Mouse (Mus musculus) left cerebral cortex, adult 2 months (tissue): ENCODE results near the gene Bod1. TPM values are rescaled to one million over a fixed set of nuclear protein-coding genes. Genes with fewer than 3 reads are reported as not detected.
A peak's percentile ranks its signal among the peaks of the same experiment; 100 is the strongest.

ENCODE experiments used
- DNase-seq, 2 experiments: peaks; one replicate each; pipeline ENCODE4 v3.0.0; 2021 to 2022; ENCODE audit warnings: low spot score in 2 of 2, mixed read lengths in 1 of 2; ENCODE audit errors: extremely low spot score in 1 of 2
- H3K27ac ChIP-seq: fragments of 200-600 bp; 2 replicates; pipeline ENCODE4 v1.8.1; 2022
- H3K4me3 ChIP-seq: fragments of 200-600 bp; 2 replicates; pipeline ENCODE4 v1.8.1; 2022
- CTCF ChIP-seq: fragments of 200-600 bp; IDR thresholded peaks from 2 replicates; pipeline ENCODE4 v1.8.1; 2022; ENCODE audit warnings: antibody characterized with exemption, mild to moderate bottlenecking, moderate library complexity
- intact Hi-C: fragments of 180-260 bp; cut with DNase I; formaldehyde crosslinking; loops from one replicate; pipeline ENCODE4 v1.15.1; 2025
- total RNA-seq, 2 experiments: library from RNA; stranded (reverse); gene quantifications; 2 replicates each; pipeline ENCODE4 v1.2.3; 2021

The Bod1 gene
- total RNA-seq, 2 experiments from 2014 or later = 100 to 101 TPM

DNA sequence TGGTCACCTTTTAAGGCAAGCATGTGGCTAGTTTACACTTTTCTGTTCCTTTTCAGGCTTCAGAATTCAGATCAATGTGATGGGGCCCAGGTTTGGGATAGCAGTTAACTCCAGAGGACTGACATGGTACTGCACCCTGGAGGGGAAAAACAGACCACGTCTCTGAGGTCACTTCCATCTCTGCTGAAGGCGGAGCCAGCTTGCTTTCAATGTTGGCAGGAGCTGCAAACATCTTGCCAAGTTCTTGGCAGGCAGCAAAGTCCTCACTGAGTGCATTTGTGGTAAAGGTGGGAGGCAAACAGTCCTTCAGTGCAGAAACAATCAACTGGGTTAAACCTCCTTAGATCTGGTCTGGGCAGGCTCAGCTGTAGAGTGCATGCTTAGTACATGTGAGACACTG lies 7.5 kb downstream of the Bod1 start:
- intact Hi-C loops = no loop called here
- TF ChIP-seq CTCF = peak; percentile 36
- DNase-seq = no peak

DNA sequence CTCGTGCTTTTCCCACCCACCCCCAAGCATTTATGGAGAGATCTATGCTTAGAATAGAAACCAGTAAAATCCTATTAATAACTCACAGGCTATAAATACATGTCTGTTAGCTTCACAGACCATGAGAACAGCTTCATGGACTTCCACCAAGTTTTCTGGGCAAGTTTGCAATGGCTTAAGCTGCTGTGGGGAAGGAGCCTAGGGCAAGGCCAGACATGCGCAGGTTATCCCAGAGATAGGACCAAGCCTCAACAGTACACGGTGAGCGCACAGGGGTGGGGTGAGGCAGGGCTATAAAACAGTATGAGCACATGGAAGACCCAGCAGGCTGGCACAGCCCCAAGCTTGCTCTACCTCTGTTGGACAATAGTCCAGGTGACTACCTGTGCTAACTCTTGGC lies 8.2 kb downstream of the Bod1 start:
- no peak for DNase-seq
- no peak for TF ChIP-seq CTCF
- Histone ChIP-seq H3K4me3 (no peak overlapping the region), H3K27ac (no peak overlapping the region)
- intact Hi-C loops = no loop called here

More for the DNA sequence above, 7.5 kb downstream of the Bod1 start:
- no peak overlapping the region for H3K27ac ChIP-seq
- no peak overlapping the region for H3K4me3 ChIP-seq

DNA sequence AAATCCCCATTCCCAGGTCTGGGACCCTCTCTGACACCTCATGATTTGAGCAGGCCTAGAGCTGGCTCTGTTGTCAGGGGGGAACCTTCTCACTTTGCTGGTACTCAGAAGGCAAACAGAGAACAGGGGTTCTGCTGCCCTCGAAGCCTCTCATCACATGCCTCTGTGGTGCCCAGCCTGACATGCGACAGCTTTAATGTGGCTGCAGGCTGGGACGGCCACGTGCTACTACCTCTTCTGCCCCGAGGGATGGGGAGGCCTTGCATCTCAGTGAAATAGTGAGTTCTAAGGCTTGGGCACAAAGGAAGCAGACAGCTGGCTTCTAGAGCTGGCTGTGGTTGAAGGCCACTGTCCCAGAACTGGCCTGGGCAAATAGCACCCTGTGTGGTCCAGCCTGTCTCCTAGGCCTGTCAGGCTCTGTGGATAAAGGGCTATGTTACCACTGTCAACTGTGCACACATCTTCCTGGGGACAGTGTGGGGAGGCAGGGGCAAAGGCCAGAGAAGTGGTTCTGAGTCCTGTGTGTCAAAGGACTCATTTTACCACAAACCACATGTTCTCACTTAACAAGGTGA lies 8.7 kb downstream of the Bod1 start:
- TF ChIP-seq CTCF = no peak
- Histone ChIP-seq H3K27ac (no peak overlapping the region), H3K4me3 (no peak overlapping the region)
- intact Hi-C loops = no loop called here
- DNase-seq = no peak

DNA sequence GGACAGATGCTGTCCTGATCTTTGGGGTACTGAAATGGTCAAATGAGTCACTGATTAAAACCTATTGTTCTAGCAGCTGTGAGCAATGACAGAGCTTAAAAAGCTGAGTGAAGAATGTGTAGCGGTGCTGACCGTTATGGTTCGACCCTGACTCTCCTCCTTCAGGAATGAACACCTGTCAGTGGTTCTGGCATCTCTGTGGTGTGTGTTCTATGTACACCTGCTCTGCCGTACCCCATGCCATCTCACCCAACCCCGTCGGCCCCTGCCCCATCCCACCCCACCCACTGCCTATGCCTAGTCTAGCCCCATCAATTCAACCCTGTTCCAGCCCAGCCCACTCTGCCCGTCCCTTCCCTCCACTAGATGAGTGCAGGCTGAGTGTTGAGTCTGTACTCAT lies 9.5 kb downstream of the Bod1 start:
- H3K4me3 ChIP-seq = no peak overlapping the region
- DNase-seq = no peak
- intact Hi-C loops = no loop called here
- no peak for TF ChIP-seq CTCF
- H3K27ac ChIP-seq = no peak overlapping the region

DNA sequence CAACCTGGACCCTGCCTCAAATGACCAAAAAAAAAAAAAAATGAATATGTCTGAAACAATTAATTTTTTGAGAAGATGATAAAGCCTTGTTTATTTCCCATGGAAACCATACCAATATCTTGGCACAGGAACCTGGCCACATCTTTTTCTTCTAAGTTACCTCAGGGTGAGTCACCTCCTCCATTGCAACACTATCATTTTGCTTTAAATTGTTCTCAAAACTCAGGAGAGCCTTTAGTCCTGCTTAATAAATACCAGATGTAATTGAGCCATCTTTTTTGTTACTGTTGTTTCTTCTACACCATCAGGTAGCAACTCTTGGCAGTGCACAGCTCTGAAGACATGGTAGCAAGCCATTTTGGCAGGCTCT lies 13.9 kb downstream of the Bod1 start:
- no peak for DNase-seq
- no peak for TF ChIP-seq CTCF
- intact Hi-C loops = no loop called here
- Histone ChIP-seq H3K4me3 (no peak overlapping the region), H3K27ac (no peak overlapping the region)

DNA sequence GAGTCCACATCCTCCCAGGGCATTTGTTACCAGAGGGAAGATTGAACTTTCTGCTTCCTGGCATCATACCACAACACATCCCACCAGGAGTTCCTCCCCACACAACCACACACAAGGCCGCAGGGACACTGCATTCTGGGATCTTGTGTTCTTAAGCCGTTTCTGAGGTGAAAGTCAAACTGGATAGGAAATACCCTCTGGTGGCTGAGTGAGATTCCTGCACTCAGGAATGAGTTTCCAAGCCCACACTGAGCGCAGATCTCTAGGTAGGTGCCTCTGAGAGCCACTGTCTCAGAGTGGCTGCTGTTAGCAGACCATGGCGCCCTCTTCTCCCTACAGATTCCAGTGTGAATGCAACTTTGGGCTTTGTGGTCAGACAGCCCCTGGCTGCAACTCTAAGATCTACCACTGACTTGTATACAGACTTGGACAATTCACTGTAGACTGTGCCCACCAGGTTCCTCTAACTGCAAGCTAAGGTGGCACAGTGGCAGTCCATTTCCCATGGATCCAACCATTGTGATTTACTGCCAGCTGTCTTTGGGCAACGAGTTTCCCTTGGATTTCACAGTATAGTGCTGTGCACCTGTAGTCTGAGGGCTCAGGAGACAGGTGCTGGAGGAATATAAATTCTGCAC lies 14.4 kb downstream of the Bod1 start:
- Histone ChIP-seq H3K4me3 (no peak overlapping the region), H3K27ac (no peak overlapping the region)
- no peak for DNase-seq
- peak; percentile 36 for TF ChIP-seq CTCF
- intact Hi-C loops = no loop called here

DNA sequence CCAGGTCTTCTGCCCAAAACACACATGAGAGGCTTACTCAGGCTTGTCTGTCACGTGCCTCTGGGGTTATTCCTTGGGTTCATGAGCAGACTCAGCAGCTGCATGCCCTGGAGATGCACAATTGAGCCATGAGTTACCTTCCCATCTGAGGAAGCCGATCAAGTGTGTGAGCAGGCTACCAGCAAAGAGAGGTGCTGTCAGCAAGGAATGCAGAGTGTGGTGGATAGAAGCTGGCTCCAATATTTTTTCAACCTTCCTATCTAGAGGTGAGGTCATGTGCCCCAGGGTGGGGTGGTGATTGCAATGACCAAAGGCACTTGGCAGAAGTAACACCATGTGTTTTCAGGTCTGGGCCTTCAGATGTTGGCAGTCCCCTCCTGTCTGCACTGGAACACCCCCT lies 22.2 kb downstream of the Bod1 start:
- no peak overlapping the region for H3K27ac ChIP-seq
- intact Hi-C loops = no loop called here

DNA sequence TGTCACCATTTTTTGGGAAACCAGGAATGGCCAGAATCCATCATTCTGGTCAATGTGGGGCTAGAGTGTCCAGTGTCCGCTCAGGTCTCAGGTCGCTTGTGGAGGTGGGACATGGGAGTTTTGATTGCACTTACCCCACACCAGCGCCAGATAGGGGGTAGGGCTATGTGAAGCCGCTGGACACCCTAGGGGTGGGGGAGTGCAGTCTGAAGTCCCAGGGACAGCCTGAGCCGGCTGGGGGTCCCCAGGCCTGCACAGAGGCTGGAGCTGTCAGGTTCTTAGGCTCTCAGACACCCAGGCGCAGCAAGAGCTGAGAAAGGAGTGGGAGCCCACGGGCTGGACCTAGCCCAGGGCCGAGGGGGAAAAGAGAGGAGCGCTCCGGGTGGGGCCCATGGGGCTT lies 24.4 kb downstream of the Bod1 start:
- no peak for DNase-seq
- no peak overlapping the region for H3K4me3 ChIP-seq
- no peak for TF ChIP-seq CTCF
- intact Hi-C loops = no loop called here
- no peak overlapping the region for H3K27ac ChIP-seq

More for the DNA sequence above, 22.2 kb downstream of the Bod1 start:
- TF ChIP-seq CTCF = no peak
- no peak for DNase-seq
- no peak overlapping the region for H3K4me3 ChIP-seq

DNA sequence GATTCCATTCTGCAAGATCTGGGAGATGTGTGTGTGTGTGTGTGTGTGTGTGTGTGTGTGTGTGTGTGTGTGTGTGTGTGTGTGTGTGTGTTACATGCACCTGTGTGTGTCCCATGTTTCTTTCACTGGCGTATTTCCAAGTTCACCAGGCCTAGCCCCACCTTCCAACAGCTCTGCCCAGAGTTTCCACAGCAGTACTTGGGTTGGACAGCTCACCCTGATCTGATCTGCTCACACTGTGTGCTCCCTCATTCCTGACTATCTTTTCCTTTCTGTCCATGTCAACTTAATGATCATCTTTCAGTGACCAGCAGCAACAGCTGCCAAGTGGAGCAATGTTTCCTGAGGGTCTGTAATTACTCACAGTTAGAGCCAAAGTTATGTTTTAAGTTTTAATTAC lies 25.1 kb downstream of the Bod1 start:
- Histone ChIP-seq H3K27ac (no peak overlapping the region), H3K4me3 (no peak overlapping the region)
- intact Hi-C loops = no loop called here
- DNase-seq = no peak
- no peak for TF ChIP-seq CTCF

DNA sequence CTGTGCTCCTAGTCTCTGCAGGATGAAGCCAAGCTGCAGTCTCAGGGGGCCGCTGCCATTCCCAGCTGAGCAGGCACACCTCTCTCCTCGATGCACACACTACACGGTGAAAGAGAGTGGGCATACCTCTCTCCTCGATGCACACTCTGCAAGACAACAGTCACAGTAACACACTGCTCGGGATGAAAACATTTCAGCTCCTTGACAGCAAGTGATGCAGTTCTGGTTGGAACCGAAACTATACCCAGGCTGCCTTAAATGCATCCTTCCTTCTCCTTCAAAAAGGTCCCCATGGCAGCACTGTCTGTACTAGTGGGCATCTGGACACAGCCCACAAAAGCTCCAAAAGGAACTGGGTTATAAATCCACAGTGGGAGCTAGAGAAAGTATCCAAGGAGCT lies 28.6 kb downstream of the Bod1 start:
- no peak for TF ChIP-seq CTCF
- H3K27ac ChIP-seq = no peak overlapping the region
- no peak overlapping the region for H3K4me3 ChIP-seq
- DNase-seq = no peak
- intact Hi-C loops = no loop called here

DNA sequence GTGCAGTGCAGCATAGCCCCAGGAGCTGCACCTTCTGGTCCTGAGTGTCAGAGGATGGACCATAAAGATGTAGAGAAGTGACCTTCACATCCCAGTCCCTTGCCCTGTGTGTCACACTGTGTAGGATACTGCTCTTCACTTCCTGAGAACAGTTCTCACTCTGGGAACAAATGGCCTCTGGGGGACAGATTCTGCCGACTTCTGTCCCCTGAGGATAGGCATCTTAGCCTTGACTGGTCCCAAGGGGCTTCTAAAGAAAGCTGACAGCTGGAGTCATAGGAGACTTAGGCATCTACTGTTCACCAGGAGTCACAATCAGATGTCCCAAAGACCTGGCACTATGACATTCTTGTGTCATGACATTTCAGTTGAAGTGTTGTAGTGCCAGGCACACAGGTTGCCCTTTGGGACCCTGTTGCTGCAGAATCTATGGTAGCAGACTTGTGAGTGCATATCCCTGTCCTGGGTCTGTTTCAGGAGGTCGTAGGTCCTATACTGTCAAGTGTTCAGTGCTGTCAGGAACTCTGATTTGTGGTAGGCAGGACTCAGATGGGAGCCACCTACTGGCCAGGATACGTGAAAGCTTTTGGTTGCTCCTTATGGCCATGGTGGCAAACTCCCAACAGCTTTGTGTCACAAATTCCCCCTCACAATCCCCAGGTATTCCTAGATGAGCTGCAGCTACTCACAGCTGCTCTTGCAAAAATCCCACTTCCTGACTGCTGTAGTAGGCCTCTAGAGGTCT lies 30.4 kb downstream of the Bod1 start:
- peak; percentile 38 for TF ChIP-seq CTCF

DNA sequence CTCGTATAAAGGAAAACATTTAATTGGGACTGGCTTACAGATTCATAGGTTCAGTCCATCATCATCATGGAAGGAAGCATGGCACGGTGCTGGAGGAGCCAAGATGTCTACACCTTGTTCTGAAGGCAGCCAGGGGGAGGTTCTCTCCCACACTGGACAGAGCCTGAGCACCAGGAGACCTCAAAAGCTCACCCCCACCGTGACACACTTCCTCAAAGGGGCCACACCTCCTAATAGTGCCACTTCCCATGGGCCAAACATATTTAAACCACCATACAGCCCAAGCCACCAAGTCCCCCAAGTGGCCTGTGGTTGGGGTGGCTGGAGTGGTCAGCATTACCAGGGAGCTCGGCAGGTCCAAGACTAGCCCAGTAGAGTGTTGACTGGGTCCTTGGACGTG lies 31.5 kb downstream of the Bod1 start:
- intact Hi-C loops = no loop called here

More for the DNA sequence above, 30.4 kb downstream of the Bod1 start:
- Histone ChIP-seq H3K4me3 (no peak overlapping the region), H3K27ac (no peak overlapping the region)
- intact Hi-C loops = no loop called here
- no peak for DNase-seq

More for the DNA sequence above, 31.5 kb downstream of the Bod1 start:
- no peak overlapping the region for H3K27ac ChIP-seq
- TF ChIP-seq CTCF = no peak
- no peak for DNase-seq
- H3K4me3 ChIP-seq = no peak overlapping the region
